Mouse (Mus musculus) heart, embryonic 12.5 days (tissue): Measurements from ENCODE around the gene Musk. TPM values are rescaled to one million over a fixed set of nuclear protein-coding genes. Genes with fewer than 3 reads are reported as not detected.

Experiments
- ATAC-seq: fragments of 200-750 bp; cut with Nextera tagmentation; 2 replicates; pipeline ENCODE4 v1.8.0; 2017; ENCODE audit warnings: moderate TSS enrichment, moderate library complexity; ENCODE audit not compliant: insufficient number of reproducible peaks, low FRiP score
- H3K27ac ChIP-seq: fragments of 300-500 bp; sonication (generic); 2 replicates; pipeline ENCODE4 v1.5.1; 2016; ENCODE audit warnings: mild to moderate bottlenecking, moderate library complexity; ENCODE audit not compliant: poor library complexity, severe bottlenecking
- H3K27me3 ChIP-seq: fragments of 300-500 bp; sonication (generic); replicated peaks from 2 replicates; pipeline ENCODE4 v1.6.1; 2016; ENCODE audit warnings: mild to moderate bottlenecking, moderate library complexity
- H3K36me3 ChIP-seq: fragments of 300-500 bp; sonication (generic); 2 replicates; pipeline ENCODE4 v1.6.1; 2016; ENCODE audit warnings: mild to moderate bottlenecking, moderate library complexity
- H3K4me1 ChIP-seq: fragments of 300-500 bp; sonication (generic); replicated peaks from 2 replicates; pipeline ENCODE4 v1.6.1; 2016; ENCODE audit warnings: mild to moderate bottlenecking
- H3K4me2 ChIP-seq: fragments of 300-500 bp; sonication (generic); 2 replicates; pipeline ENCODE4 v1.6.1; 2016; ENCODE audit warnings: mild to moderate bottlenecking, moderate library complexity
- H3K4me3 ChIP-seq: fragments of 300-500 bp; sonication (generic); 2 replicates; pipeline ENCODE4 v1.5.1; 2016; ENCODE audit warnings: mild to moderate bottlenecking
- H3K9ac ChIP-seq: fragments of 300-500 bp; sonication (generic); 2 replicates; pipeline ENCODE4 v1.6.1; 2016; ENCODE audit warnings: mild to moderate bottlenecking, moderate library complexity
- H3K9me3 ChIP-seq: fragments of 300-500 bp; sonication (generic); replicated peaks from 2 replicates; pipeline ENCODE4 v1.6.1; 2016; ENCODE audit warnings: mild to moderate bottlenecking, moderate library complexity
- WGBS: fragments of 180-500 bp; shearing (Covaris S2); methylation state at CpG from one replicate; pipeline ENCODE4 v1.1.7; 2016; 5-methylcytosine and 5-hydroxymethylcytosine counted together
- polyA plus RNA-seq: library from polyadenylated mRNA; unstranded; fragments of >200 nt; fragmentation: Nextera tagmentation; extraction: Ambion mirVana; gene quantifications from 2 replicates; pipeline ENCODE4 v1.2.1, GENCODE M21; 2016

Musk gene
- polyA plus RNA-seq, 1 experiment from 2014 or later = 0.06 TPM

DNA sequence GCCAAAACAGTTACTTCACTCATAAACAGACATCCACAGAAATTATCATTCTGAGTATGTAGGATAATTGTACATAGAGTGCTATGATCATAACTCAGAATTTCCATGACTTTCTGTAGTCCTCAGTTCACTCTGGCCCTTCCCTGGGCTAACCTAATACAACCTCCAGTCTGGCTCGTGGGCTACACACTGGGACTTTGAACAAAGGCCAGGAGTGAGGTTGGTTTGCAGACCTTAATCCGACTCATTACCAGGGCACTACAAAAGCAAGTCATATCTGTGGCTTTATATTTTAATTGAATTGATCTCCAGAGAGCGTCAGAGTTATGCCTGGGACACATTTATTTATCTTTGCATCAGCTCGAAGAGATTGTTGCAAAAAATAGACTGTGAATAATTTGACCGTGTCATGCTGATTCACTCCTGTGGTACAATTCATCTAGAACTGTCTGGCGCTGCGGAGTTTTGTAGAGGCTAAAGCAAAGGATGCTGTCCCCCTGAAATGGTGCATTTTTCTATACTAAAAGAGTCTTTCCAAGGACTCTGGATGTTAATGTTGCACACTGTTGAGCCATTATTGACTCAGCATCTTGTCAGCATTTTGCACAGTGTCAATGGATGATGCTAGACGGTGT is 10.4 kb upstream of the Musk start:
- H3K4me2 ChIP-seq = no peak overlapping the region
- no peaks in the 10 kb centered on the region for H3K4me1 ChIP-seq
- no peaks in the 10 kb centered on the region for H3K27me3 ChIP-seq
- no peaks in the 10 kb centered on the region for H3K36me3 ChIP-seq
- no peaks in the 10 kb centered on the region for H3K9me3 ChIP-seq
- H3K4me3 ChIP-seq = no peak overlapping the region
- H3K27ac ChIP-seq = no peak overlapping the region
- 77% methylated on average over 8 of the region's 8 CpGs for WGBS
- ATAC-seq = no peak
- H3K9ac ChIP-seq = no peak overlapping the region

DNA sequence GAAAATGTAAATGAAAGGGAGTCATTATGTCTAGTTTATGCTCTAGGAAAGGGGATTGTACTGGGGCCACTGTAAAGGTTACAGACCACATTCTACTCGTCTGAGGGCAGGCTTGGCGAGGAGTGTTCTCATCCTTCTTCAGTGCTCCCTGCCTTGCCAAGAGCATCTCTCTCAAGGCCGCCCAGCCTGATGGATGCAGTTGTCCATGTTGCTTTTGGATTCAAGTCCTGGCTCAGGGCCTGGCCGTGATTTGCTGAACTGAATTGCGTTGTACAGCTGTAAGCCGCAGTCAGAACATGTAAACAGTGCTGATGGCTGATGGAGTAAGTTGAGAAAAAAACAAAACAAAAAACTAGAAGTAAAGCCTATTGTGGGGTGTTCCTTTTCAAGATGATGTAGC is 7.4 kb upstream of the Musk start:
- Histone ChIP-seq H3K27me3 (no peaks in the 10 kb centered on the region), H3K36me3 (no peaks in the 10 kb centered on the region), H3K4me3 (no peak overlapping the region), H3K9me3 (no peaks in the 10 kb centered on the region), H3K4me2 (no peak overlapping the region), H3K4me1 (no peaks in the 10 kb centered on the region), H3K27ac (no peak overlapping the region), H3K9ac (no peak overlapping the region)
- no peak for ATAC-seq
- WGBS = 75% methylated on average over 6 of the region's 6 CpGs

DNA sequence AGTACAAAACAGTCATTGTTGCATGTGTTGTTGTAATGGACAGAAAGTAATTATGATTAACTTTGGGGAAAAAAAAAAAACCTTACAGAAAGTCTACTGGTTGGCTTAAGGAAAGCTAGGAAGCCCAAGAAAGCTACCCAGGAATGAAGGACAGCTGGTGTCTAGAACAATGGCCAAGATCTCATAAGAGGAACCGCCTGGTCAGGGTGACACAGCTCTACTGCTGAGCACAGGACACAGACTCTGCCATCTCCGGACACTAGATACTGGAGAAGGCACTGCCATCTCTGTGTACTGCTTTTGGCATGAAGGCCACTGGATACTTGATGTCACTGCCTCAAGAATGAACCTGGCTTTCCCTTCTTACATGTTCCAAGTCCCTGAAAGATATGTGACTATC is 5.6 kb upstream of the Musk start:
- 82% methylated on average over 2 of the region's 2 CpGs for WGBS
- no peak overlapping the region for H3K9ac ChIP-seq
- no peak overlapping the region for H3K4me2 ChIP-seq
- no peak overlapping the region for H3K27ac ChIP-seq
- H3K27me3 ChIP-seq = no peaks in the 10 kb centered on the region
- no peaks in the 10 kb centered on the region for H3K4me1 ChIP-seq
- H3K36me3 ChIP-seq = no peaks in the 10 kb centered on the region
- no peak for ATAC-seq
- H3K9me3 ChIP-seq = no peaks in the 10 kb centered on the region
- H3K4me3 ChIP-seq = no peak overlapping the region

DNA sequence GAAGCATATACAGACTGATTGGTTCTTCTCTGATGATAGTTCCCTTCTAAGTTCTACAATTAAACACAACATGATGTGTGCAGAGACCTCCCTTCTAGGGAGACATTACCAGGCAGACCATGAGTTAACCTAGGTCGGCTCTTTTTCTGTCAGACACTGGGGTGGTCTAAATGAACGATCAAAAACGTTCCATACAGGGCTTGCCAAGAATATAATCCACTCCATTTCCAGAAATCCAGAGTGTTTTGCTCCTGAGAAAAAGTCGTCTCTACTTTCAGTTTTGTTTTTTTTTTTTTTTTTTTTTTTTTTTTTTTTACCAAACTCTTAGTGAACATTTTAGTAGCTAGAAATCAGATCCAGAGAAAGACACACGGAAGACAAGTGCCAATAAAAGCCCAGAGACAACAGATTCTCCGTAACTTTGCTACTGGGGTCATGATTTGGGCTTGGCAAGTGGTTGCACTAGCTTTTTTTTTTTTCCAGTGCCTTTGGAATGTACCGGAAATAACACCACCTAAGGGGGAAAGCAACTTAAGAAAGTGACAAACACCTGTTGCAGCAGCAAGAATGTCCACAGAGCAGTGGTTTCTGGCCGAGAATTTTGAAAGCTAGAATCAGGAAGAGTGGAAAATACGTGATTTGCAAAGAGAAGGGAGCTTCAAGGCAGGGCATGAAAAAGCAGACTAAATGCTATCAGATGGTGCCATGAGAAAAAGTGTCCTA is 769 bp downstream of the Musk start:
- Histone ChIP-seq H3K27me3 (no peaks in the 10 kb centered on the region), H3K4me3 (no peak overlapping the region), H3K9ac (no peak overlapping the region), H3K4me2 (no peak overlapping the region), H3K4me1 (0 out of 2 replicates have a peak, but pooled peaks cover 7% of the 10 kb centered on the region), H3K36me3 (no peaks in the 10 kb centered on the region), H3K9me3 (no peaks in the 10 kb centered on the region), H3K27ac (no peak overlapping the region)
- no peak for ATAC-seq
- 60% methylated on average over 9 of the region's 9 CpGs for WGBS

DNA sequence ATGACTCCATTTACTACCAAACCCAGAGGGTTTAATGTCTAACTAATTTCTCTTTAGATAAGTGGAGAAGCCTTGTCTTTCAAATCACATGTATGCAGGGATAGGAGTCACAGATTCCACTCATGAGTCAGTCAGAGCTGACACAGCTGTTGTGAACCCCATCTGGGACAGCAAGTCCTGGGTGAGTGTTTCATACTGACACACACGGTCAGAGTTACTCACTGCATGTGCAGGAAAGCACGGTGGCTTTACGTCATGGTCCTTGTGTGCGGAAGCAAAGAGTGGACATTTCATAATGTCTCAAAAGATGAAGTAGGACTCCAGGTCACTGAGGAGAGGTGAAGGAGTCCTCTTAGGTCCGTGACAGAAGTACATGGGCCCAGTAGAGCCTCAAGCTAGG is 3.0 kb downstream of the Musk start:
- H3K27ac ChIP-seq = no peak overlapping the region
- H3K4me1 ChIP-seq = 0 out of 2 replicates have a peak, but pooled peaks cover 7% of the 10 kb centered on the region
- no peaks in the 10 kb centered on the region for H3K27me3 ChIP-seq
- H3K9me3 ChIP-seq = no peaks in the 10 kb centered on the region
- no peak overlapping the region for H3K9ac ChIP-seq
- no peak for ATAC-seq
- no peak overlapping the region for H3K4me3 ChIP-seq
- 72% methylated on average over 5 of the region's 5 CpGs for WGBS
- no peak overlapping the region for H3K4me2 ChIP-seq
- no peaks in the 10 kb centered on the region for H3K36me3 ChIP-seq

DNA sequence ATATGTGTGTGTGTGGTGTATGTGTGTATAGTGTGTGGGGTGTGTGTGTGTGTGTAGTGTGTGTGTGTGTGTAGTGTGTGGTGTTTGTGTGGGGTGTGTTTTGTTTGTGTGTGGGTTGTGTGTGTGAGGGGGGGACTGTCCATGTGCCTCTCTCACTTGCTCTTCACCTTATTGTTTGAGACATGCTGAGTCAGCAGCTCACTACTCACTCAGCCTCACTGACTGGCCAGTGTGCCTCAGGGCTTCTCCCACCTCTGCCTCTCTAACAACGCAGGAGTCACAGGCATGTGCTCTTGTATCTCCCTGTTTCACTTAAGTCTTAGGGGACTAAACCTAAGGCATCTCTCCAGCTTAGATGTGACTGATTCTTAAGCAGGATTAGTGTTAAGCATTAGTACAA is 6.1 kb downstream of the Musk start:
- Histone ChIP-seq H3K27ac (no peak overlapping the region), H3K9ac (no peak overlapping the region), H3K36me3 (no peaks in the 10 kb centered on the region), H3K27me3 (no peaks in the 10 kb centered on the region), H3K4me2 (no peak overlapping the region), H3K9me3 (no peaks in the 10 kb centered on the region), H3K4me1 (0 out of 2 replicates have a peak, but pooled peaks cover 6% of the 10 kb centered on the region), H3K4me3 (no peak overlapping the region)
- 42% methylated on average over 1 of the region's 1 CpGs for WGBS
- ATAC-seq = no peak

DNA sequence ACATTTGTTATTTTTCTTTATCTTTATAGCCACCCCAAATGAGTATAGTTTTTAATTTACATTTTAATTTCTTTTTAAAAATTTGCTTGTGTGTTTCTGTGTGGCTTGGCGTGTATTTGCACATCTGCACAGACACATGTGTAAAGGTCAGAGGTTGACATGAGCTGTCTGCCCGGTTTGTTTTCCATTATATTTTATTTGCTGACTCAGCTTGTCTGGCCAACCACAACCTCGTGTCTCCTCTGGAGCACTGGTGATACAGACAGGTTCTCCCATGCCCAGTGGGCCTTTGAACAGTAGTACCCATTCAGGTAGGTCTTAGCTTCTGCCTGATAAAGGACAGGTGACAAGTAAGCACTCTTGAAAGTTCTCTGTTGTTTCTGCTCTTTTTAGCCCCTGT is 7.3 kb downstream of the Musk start:
- H3K4me2 ChIP-seq = no peak overlapping the region
- no peak overlapping the region for H3K9ac ChIP-seq
- no peak for ATAC-seq
- H3K27me3 ChIP-seq = no peaks in the 10 kb centered on the region
- no peaks in the 10 kb centered on the region for H3K9me3 ChIP-seq
- no peak overlapping the region for H3K27ac ChIP-seq
- H3K4me1 ChIP-seq = 0 out of 2 replicates have a peak, but pooled peaks cover 4% of the 10 kb centered on the region
- no peak overlapping the region for H3K4me3 ChIP-seq
- WGBS = 72% methylated on average over 3 of the region's 3 CpGs
- no peaks in the 10 kb centered on the region for H3K36me3 ChIP-seq

- no peak overlapping the region for H3K4me3 ChIP-seq
- no peak overlapping the region for H3K4me2 ChIP-seq
- ATAC-seq = no peak
- H3K27ac ChIP-seq = no peak overlapping the region
- no peak overlapping the region for H3K9ac ChIP-seq
- H3K9me3 ChIP-seq = no peaks in the 10 kb centered on the region
- H3K4me1 ChIP-seq = 0 out of 2 replicates have a peak, but pooled peaks cover 9% of the 10 kb centered on the region
- H3K36me3 ChIP-seq = no peaks in the 10 kb centered on the region
- WGBS = 72% methylated on average over 5 of the region's 5 CpGs
- no peaks in the 10 kb centered on the region for H3K27me3 ChIP-seq
Measured at GRCm38 (mm10) chr4:58303862-58304261, 18.1 kb downstream of the Musk start.

DNA sequence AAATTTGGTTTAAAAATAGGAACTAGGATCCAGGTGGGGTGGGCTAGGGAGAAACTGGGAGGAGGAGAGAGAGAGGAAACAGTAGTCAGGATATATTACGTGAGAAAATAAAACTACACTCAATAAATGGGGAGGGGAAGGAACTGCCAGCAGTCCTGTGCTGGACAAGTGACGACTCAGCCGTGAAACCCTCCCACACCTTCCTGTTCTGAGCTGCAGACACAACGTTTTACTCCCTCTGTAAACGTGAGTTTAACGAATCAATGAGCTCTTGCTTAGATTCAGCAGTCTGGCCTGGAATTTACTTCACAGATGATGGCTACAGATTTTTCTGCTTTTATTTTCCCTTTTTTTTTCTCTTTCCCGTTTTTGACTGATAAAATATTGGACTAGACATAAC is 18.8 kb downstream of the Musk start:
- Histone ChIP-seq H3K9ac (no peak overlapping the region), H3K27ac (no peak overlapping the region), H3K4me3 (no peak overlapping the region), H3K4me1 (0 out of 2 replicates have a peak, but pooled peaks cover 9% of the 10 kb centered on the region), H3K36me3 (no peaks in the 10 kb centered on the region), H3K27me3 (no peaks in the 10 kb centered on the region), H3K9me3 (no peaks in the 10 kb centered on the region), H3K4me2 (no peak overlapping the region)
- ATAC-seq = no peak
- WGBS = 30% methylated on average over 7 of the region's 7 CpGs

DNA sequence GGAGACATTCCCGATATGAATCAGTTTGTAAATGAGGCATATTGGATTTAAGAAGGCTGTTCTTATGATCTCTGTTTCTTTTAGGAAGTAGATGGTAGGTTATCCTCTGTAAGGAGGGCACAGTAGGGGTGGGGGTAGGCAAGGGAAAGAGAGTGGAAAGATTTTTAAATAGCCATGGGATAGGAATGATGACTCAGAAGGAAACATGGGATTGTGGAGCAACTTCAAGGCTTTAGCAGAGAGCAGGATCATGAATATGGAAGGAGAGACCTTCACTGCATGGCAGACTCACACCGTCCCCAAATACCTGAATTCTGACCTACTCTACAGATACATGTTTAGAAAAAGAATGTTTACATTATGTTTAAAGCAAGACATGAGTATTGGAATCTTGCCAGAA is 21.7 kb downstream of the Musk start:
- WGBS = 57% methylated on average over 2 of the region's 2 CpGs

DNA sequence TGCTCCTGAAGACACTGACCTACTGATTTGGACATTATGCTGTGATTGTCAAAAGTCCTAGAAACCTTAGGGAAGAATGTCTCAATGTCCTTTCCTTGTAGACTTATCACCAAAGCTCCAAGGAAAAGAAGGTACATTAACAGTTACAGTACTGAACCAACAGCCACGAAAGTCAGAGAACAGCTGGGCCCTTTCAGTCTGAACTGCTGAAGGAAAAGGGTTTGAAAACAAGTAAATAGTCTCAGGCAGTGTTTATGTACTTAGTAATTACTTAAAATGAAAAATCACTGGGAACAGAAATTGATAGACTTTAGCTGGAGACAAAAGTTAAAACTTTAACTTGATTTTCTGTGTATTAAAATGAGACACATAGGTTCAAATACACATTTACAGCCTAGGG is 27.6 kb downstream of the Musk start:
- Histone ChIP-seq H3K4me1 (0 out of 2 replicates have a peak, but pooled peaks cover 2% of the 10 kb centered on the region), H3K4me3 (no peak overlapping the region), H3K36me3 (no peaks in the 10 kb centered on the region), H3K9ac (no peak overlapping the region), H3K9me3 (no peaks in the 10 kb centered on the region), H3K27me3 (no peaks in the 10 kb centered on the region), H3K4me2 (no peak overlapping the region), H3K27ac (no peak overlapping the region)
- no peak for ATAC-seq
- WGBS = 67% methylated on average over 1 of the region's 1 CpGs

More for the DNA sequence above, 21.7 kb downstream of the Musk start:
- Histone ChIP-seq H3K4me3 (no peak overlapping the region), H3K36me3 (no peaks in the 10 kb centered on the region), H3K4me2 (no peak overlapping the region), H3K9me3 (no peaks in the 10 kb centered on the region), H3K27me3 (no peaks in the 10 kb centered on the region), H3K9ac (no peak overlapping the region), H3K27ac (no peak overlapping the region), H3K4me1 (0 out of 2 replicates have a peak, but pooled peaks cover 10% of the 10 kb centered on the region)
- no peak for ATAC-seq
